Mouse (Mus musculus) kidney, adult 2 months (tissue): ENCODE results near the gene Aar2. TPM values are rescaled to one million over a fixed set of nuclear protein-coding genes. Genes with fewer than 3 reads are reported as not detected.

ENCODE experiments used
- DNase-seq: peaks from one replicate; pipeline ENCODE4 v3.0.0; 2021
- H3K27ac ChIP-seq: fragments of 200-500 bp; 2 replicates; pipeline ENCODE4 v1.5.1; 2012; ENCODE audit warnings: low read depth, low read length, control low read depth, inconsistent platforms; ENCODE audit not compliant: insufficient read depth
- H3K27me3 ChIP-seq: fragments of 200-500 bp; replicated peaks from 2 replicates; pipeline ENCODE4 v1.6.1; 2012; ENCODE audit warnings: mild to moderate bottlenecking, moderate library complexity, low read length, inconsistent platforms; ENCODE audit not compliant: control insufficient read depth, insufficient read depth
- H3K36me3 ChIP-seq: fragments of 200-500 bp; 2 replicates; pipeline ENCODE4 v1.6.1; 2012; ENCODE audit warnings: mild to moderate bottlenecking, moderate library complexity, low read length, inconsistent platforms; ENCODE audit not compliant: control insufficient read depth, insufficient read depth
- H3K4me1 ChIP-seq: fragments of 200-500 bp; 2 replicates; pipeline ENCODE4 v1.6.1; 2011; ENCODE audit warnings: low read length; ENCODE audit not compliant: control insufficient read depth, insufficient read depth
- H3K4me3 ChIP-seq: fragments of 200-500 bp; 2 replicates; pipeline ENCODE4 v1.5.1; 2011; ENCODE audit warnings: mild to moderate bottlenecking, low read depth, low read length, control low read depth; ENCODE audit not compliant: insufficient read depth
- CTCF ChIP-seq: fragments of 200-500 bp; conservative IDR thresholded peaks from 2 replicates; pipeline ENCODE4 v1.5.1; 2011; ENCODE audit warnings: low read depth, mild to moderate bottlenecking, control low read depth, low read length, moderate library complexity, mixed read lengths; ENCODE audit not compliant: insufficient read depth, insufficient read length
- POLR2A ChIP-seq: fragments of 200-500 bp; IDR thresholded peaks from one replicate; pipeline ENCODE4 v1.6.1; 2011; ENCODE audit warnings: low read depth, low read length, control low read depth
- WGBS: fragments of 180-500 bp; shearing (Covaris S2); methylation state at CpG from one replicate; pipeline ENCODE4 v1.1.7; 2018; 5-methylcytosine and 5-hydroxymethylcytosine counted together
- polyA plus RNA-seq: library from polyadenylated mRNA; depleted of rRNA; stranded (reverse); fragments of >200 nt; gene quantifications from 2 replicates; pipeline ENCODE4 v1.2.3, GENCODE M21; 2012; rRNA removed

The Aar2 gene
- polyA plus RNA-seq, 1 experiment: 25.7 TPM

DNA sequence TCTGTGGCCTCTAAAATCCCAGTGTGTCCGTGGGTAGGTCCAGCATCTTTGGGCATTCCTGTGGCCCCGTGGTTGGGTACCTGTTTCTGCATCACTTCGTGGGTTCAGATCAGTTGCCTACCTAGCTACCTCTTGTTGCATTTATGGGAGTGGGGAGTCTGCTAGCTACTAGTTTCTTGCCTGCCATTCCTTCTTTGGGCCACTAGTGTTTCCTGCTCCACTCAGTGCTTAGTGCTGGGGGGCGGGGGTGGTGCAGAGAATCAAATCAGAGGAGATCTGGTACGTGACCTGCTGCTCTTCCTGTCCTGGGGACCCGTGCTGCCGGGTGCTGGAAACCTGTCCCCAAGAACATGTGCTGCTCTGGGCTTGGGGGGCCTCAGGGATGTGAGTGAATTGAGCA lies 69.1 kb downstream of the Aar2 start:
- no peak overlapping the region for H3K27ac ChIP-seq
- TF ChIP-seq POLR2A: no peak
- TF ChIP-seq CTCF: no peak
- no peaks in the 10 kb centered on the region for H3K36me3 ChIP-seq
- H3K4me3 ChIP-seq: no peak overlapping the region
- WGBS: 67% methylated on average over 7 of the region's 7 CpGs
- H3K27me3 ChIP-seq: peaks cover 6% of the 10 kb centered on the region
- DNase-seq: no peak
- no peaks in the 10 kb centered on the region for H3K4me1 ChIP-seq

GRCm38 (mm10) chr2:156617536-156617935 lies 70.2 kb downstream of the Aar2 start:
- H3K27me3 ChIP-seq: peaks cover 6% of the 10 kb centered on the region
- no peak for DNase-seq
- H3K36me3 ChIP-seq: no peaks in the 10 kb centered on the region
- H3K27ac ChIP-seq: no peak overlapping the region
- no peak overlapping the region for H3K4me3 ChIP-seq
- 47% methylated on average over 11 of the region's 11 CpGs for WGBS
- no peaks in the 10 kb centered on the region for H3K4me1 ChIP-seq
- TF ChIP-seq CTCF (no peak), POLR2A (no peak)

Other genes starting within 250 kb of the Aar2 start
- gene Cnbd2, start 235.3 kb upstream of the Aar2 start, polyA plus RNA-seq: 2.5 and 2.8 TPM in 2 replicates
- 154 and 230 TPM in 2 replicates for gene Scand1, start 234.9 kb upstream of the Aar2 start, polyA plus RNA-seq
- gene Epb41l1, start 126.7 kb upstream of the Aar2 start, polyA plus RNA-seq: 38.1 and 38.7 TPM in 2 replicates
- 50.6 and 51.1 TPM in 2 replicates for gene Dlgap4, start 66.1 kb downstream of the Aar2 start, polyA plus RNA-seq
- gene Myl9, start 227.8 kb downstream of the Aar2 start, polyA plus RNA-seq: 155 and 157 TPM in 2 replicates